Mouse (Mus musculus) embryonic facial prominence, embryonic 13.5 days (tissue): ENCODE measurements around the gene Tada3. TPM values are rescaled to one million over a fixed set of nuclear protein-coding genes. Genes with fewer than 3 reads are reported as not detected.
"Not testable (repeated sequence)": the region's sequence is repeated elsewhere in the genome, so short reads cannot be mapped to it uniquely, and the experiment has no call there.

Source experiments
- ATAC-seq: fragments of 200-750 bp; cut with Nextera tagmentation; 2 replicates; pipeline ENCODE4 v1.8.0; 2017; ENCODE audit warnings: low read depth; ENCODE audit not compliant: insufficient number of reproducible peaks, insufficient read depth, low FRiP score, low TSS enrichment
- H3K27ac ChIP-seq: fragments of 300-500 bp; sonication (generic); 2 replicates; pipeline ENCODE4 v1.5.1; 2015; ENCODE audit warnings: moderate library complexity, mild to moderate bottlenecking, inconsistent platforms
- H3K27me3 ChIP-seq: fragments of 300-500 bp; sonication (generic); 2 replicates; pipeline ENCODE4 v1.6.1; 2015; ENCODE audit warnings: mild to moderate bottlenecking, inconsistent platforms
- H3K36me3 ChIP-seq: fragments of 300-500 bp; sonication (generic); 2 replicates; pipeline ENCODE4 v1.6.1; 2015; ENCODE audit warnings: mild to moderate bottlenecking, inconsistent platforms
- H3K4me1 ChIP-seq: fragments of 300-500 bp; sonication (generic); 2 replicates; pipeline ENCODE4 v1.6.1; 2015; ENCODE audit warnings: inconsistent platforms
- H3K4me2 ChIP-seq: fragments of 300-500 bp; sonication (generic); 2 replicates; pipeline ENCODE4 v1.6.1; 2015; ENCODE audit warnings: moderate library complexity, mild to moderate bottlenecking, inconsistent platforms
- H3K4me3 ChIP-seq: fragments of 300-500 bp; sonication (generic); 2 replicates; pipeline ENCODE4 v1.5.1; 2015; ENCODE audit warnings: mild to moderate bottlenecking, inconsistent platforms
- H3K9ac ChIP-seq: fragments of 300-500 bp; sonication (generic); 2 replicates; pipeline ENCODE4 v1.6.1; 2015; ENCODE audit warnings: mild to moderate bottlenecking, inconsistent platforms
- H3K9me3 ChIP-seq: fragments of 300-500 bp; sonication (generic); 2 replicates; pipeline ENCODE4 v1.6.1; 2016; ENCODE audit warnings: inconsistent platforms
- WGBS: fragments of 180-500 bp; shearing (Covaris S2); methylation state at CpG from one replicate; pipeline ENCODE4 v1.1.7; 2015; ENCODE audit warnings: mixed read lengths; 5-methylcytosine and 5-hydroxymethylcytosine counted together
- microRNA-seq: library from miRNA; unstranded; fragments of <30 nt; microRNA quantifications from one replicate; pipeline ENCODE4, GENCODE M21; 2016
- polyA plus RNA-seq: library from polyadenylated mRNA; unstranded; fragments of >200 nt; fragmentation: Nextera tagmentation; extraction: Ambion mirVana; gene quantifications from 2 replicates; pipeline ENCODE4 v1.2.1, GENCODE M21; 2015

Gene Tada3
- polyA plus RNA-seq, 1 experiment from 2014 or later, result 51.9 TPM

DNA sequence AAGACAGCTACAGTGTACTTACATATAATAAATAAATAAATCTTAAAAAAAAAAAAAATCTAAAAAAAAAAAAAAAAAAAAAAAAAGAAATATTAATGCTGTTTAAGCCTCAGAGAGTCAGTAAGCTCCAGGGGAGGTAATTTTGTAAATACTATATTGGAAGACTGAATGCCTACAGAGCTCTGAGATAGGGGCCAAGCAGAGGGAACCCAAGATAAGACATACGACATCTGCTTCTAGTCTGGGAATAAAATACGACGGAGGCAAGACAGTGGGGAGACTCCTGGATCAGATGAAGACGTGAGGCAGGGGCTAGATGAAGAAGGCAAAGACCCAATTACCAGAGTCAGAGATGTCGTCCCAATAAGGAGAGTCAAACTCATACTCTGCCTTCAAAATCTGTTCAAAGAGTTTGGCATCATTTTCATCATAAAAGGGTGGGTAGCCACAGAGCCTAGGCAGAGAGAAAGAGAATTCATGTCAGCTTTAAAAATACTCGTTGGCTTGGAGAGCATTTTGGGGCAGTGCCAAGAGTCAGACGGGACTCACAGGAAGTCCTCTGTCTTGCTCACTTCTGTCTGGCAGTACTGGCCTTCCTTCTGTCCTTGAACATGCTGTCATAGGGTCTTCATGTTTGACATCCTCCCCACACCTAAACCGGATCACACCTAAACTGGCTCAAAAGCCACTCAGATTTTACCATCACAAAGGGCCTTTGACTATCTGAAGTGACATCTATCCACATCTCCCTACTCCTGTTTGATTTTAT is 40.6 kb downstream of the Tada3 start:
- H3K4me3 ChIP-seq, result no peak overlapping the region
- no peak overlapping the region for H3K27ac ChIP-seq
- ATAC-seq, result no peak
- no peaks in the 10 kb centered on the region for H3K9me3 ChIP-seq
- no peaks in the 10 kb centered on the region for H3K27me3 ChIP-seq
- 72% methylated on average over 8 of the region's 8 CpGs for WGBS
- H3K9ac ChIP-seq, result no peak overlapping the region
- H3K4me2 ChIP-seq, result no peak overlapping the region
- H3K36me3 ChIP-seq, result peaks cover 75% of the 10 kb centered on the region
- H3K4me1 ChIP-seq, result peaks cover 5% of the 10 kb centered on the region; the same call in 1 of the 2 replicates

DNA sequence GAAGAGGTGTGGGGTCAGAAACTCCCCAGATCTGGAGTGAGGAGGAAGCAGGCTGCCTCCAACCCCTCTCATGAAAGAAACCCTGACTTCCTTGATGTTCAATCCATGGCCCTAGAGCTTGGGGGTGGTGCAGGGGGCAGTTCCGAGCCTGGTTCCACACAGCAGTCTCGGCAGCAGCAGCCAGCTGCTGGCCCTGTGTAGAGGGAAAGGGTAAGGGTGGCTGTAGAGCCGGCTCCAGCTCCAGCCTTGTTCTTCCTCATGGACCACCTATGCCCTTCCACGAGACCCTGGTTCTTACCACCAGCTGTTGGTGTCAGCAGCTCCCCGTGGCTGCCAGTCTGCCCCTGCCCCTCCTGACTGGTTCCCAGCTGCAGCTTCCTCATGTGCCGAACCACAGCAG is 43.5 kb downstream of the Tada3 start:
- Histone ChIP-seq H3K9me3 (no peaks in the 10 kb centered on the region), H3K4me1 (no peaks in the 10 kb centered on the region; the same call in 1 of the 2 replicates), H3K27ac (no peak overlapping the region), H3K9ac (0 out of 2 replicates have a peak overlapping the region, but pooled peaks have one; percentile 4), H3K4me2 (no peak overlapping the region), H3K27me3 (no peaks in the 10 kb centered on the region), H3K36me3 (peaks cover 81% of the 10 kb centered on the region), H3K4me3 (no peak overlapping the region)
- 83% methylated on average over 6 of the region's 6 CpGs for WGBS
- no peak for ATAC-seq

DNA sequence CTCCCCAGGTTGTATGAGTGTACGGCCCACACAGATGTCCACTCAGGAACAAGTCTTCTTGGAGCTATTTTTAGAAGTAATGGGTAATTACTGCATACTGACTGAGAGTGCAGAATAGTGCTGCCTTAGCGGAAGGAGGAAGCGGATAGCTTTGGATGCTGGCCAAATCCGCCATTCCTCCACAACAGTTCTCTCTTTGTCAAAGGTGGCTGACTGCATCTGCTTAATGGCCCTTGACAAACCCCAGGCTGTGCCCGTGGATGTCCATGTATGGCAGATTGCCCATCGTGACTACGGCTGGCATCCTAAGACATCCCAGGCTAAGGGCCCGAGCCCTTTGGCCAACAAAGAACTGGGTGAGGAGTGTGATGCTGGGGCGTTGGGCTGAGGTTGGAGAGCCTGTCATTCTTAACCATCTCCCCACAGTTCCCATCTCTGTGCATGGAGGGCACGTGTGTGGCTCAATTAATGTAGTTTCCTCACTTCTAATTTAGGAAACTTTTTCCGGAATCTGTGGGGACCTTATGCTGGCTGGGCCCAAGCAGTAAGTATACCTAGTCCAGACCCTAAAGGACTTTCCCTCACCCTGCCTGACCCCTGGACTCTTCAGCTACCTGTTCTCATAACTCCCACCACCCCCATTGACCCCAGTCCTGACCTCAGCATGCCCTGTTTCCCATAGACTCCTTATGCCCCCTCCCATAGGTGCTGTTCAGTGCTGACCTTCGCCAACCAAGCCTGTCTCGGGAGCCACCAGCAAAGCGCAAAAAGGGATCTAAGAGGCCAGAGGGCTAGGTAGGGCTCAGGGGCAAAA is 44.3 kb downstream of the Tada3 start:
- peaks cover 76% of the 10 kb centered on the region for H3K36me3 ChIP-seq
- no peak for ATAC-seq

DNA sequence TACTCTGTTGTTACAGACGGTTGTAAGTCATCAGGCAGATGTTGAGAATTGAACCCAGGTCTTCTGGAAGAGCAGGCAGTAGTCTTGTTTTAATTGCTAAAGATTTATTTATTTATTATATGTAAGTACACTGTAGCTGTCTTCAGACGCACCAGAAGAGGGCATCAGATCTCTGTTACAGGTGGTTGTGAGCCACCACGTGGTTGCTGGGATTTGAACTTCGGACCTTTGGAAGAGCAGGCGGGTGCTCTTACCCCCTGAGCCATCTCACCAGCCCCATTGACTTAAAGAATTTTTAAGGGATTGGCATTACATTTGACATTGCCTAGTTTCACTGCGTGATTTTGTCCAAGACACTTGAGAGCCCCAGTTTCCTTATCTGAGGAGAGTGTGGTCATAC is 44.9 kb downstream of the Tada3 start:
- ATAC-seq, result not testable (repeated sequence)
- 79% methylated on average over 6 of the region's 6 CpGs for WGBS

More for the DNA sequence above, 44.3 kb downstream of the Tada3 start:
- Histone ChIP-seq H3K9ac (no peak overlapping the region), H3K27ac (no peak overlapping the region), H3K4me3 (no peak overlapping the region), H3K27me3 (no peaks in the 10 kb centered on the region), H3K9me3 (no peaks in the 10 kb centered on the region), H3K4me2 (no peak overlapping the region), H3K4me1 (no peaks in the 10 kb centered on the region; the same call in 1 of the 2 replicates)
- WGBS, result 81% methylated on average over 14 of the region's 14 CpGs

DNA sequence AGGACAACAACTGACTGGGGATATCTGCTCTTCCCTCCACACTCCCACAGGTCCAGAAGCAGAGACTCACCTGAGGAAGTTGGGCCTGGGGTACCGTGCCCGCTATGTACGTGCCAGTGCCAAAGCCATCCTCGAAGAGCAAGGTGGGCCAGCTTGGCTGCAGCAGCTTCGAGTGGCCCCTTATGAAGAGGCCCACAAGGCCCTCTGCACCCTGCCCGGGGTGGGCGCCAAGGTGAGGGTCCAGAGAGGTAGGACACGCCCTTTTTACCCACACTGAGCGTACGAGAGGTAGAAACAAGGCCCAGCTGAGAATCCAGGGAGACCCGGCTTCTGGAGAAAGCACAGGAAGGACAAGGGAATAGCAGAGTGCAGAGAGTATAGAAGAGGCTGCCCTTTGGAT is 46.0 kb downstream of the Tada3 start:
- no peaks in the 10 kb centered on the region for H3K9me3 ChIP-seq
- no peak overlapping the region for H3K4me2 ChIP-seq
- ATAC-seq, result no peak
- no peak overlapping the region for H3K4me3 ChIP-seq
- H3K27ac ChIP-seq, result no peak overlapping the region
- no peaks in the 10 kb centered on the region; the same call in 1 of the 2 replicates for H3K4me1 ChIP-seq
- WGBS, result 90% methylated on average over 11 of the region's 11 CpGs
- H3K36me3 ChIP-seq, result peaks cover 61% of the 10 kb centered on the region
- H3K27me3 ChIP-seq, result no peaks in the 10 kb centered on the region
- H3K9ac ChIP-seq, result no peak overlapping the region

More for the DNA sequence above, 44.9 kb downstream of the Tada3 start:
- H3K4me2 ChIP-seq, H3K4me3 ChIP-seq, H3K9me3 ChIP-seq, H3K4me1 ChIP-seq, H3K27ac ChIP-seq, H3K9ac ChIP-seq, H3K27me3 ChIP-seq: not testable (repeated sequence)
- H3K36me3 ChIP-seq, result peaks cover 70% of the 10 kb centered on the region

DNA sequence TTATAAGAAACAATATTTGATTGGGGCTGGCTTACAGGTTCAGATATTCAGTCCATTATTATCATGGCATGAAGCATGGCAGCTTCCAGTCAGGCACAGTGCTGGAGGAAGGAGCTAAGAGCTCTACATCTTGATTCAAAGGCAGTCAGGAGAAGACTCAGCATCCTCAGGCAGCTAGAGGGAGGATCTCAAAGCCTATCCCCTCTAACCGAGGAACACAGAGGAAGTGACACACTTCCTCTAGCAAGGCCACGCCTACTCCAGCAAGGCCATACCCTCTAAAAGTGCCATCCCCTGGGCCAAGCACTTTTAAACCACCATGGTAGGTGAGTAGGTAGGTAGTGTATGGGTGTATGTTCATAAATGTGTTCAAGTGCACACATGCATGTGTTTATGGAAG is 47.1 kb downstream of the Tada3 start:
- 54% methylated on average over 2 of the region's 2 CpGs for WGBS
- no peak overlapping the region for H3K9ac ChIP-seq

DNA sequence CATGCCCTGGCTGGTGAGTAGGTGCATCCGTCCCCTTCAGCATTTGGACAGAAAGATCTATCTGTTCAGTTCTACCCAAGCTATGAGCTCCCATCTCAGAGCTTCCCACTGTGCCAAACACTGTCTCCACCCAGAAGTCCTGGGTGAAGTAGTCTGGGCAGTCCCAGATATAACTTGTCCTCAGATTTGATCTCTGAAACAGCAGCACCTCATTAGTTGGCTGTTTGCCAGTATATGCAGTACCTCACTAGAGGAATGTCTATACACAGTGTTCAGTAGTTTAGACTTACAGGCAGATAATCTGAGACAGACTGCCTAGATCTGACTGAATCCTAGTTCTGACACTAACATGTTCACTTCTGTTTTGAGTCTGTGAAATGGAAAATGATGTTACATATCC is 48.3 kb downstream of the Tada3 start:
- Histone ChIP-seq H3K4me2 (no peak overlapping the region), H3K27me3 (no peaks in the 10 kb centered on the region), H3K4me3 (no peak overlapping the region), H3K9ac (no peak overlapping the region), H3K9me3 (no peaks in the 10 kb centered on the region), H3K4me1 (peaks cover 9% of the 10 kb centered on the region), H3K27ac (no peak overlapping the region), H3K36me3 (peaks cover 50% of the 10 kb centered on the region)
- 83% methylated on average over 1 of the region's 1 CpGs for WGBS
- no peak for ATAC-seq

More for the DNA sequence above, 47.1 kb downstream of the Tada3 start:
- Histone ChIP-seq H3K27ac (no peak overlapping the region), H3K4me2 (no peak overlapping the region), H3K9me3 (no peaks in the 10 kb centered on the region), H3K4me1 (peaks cover 7% of the 10 kb centered on the region), H3K27me3 (no peaks in the 10 kb centered on the region), H3K36me3 (peaks cover 52% of the 10 kb centered on the region), H3K4me3 (no peak overlapping the region)
- ATAC-seq, result no peak

DNA sequence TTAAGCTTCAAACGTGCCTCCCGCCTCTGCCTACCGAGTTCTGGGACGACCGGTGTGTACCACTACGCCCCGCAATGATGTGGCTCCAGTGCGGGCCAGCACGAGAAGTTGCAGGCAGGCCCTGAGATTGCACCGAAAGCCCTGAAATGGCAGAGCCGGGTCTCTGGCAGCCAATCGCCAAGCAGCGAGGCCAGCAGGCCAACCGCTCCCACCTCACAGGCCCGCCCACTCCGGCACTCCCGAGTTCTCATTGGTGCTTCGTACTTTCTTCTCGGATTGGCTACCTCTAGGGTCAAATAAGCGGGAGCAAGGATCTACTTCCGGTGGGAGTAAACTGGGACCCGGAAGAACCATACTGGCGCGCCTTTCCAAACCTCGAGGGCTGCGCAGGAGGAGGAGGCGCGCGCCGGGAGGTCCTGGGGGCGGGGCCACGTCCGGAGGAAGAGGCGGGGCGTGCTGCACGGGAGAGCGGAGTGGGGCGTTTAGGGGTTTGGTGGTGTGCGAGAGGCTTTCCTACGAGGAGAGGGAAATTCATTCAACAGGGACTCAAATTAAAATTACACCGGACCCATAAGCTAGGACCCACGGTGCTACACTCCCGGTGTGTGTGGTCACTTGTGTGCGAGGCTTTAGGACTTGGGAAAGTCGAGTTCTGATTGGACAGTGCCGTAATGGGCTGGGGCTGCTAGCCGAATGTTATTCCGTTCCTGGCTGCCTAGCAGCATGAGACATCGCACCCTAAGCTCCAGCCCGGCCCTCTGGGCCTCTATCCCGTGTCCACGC is 51.0 kb downstream of the Tada3 start, which contains the start of gene Ogg1:
Gene Ogg1 (plus strand): TSS at position 440 of the 783 bp plus-strand sequence.
- under 1% methylated on average over 52 of the region's 52 CpGs for WGBS
- H3K4me3 ChIP-seq, result peak within 1 kb of the TSS; percentile 66
- peak within 1 kb of the TSS; percentile 93 for H3K4me2 ChIP-seq
- H3K4me1 ChIP-seq, result peaks cover 9% of the 10 kb centered on the region
- H3K27me3 ChIP-seq, result no peaks in the 10 kb centered on the region
- H3K27ac ChIP-seq, result peak within 1 kb of the TSS; percentile 94
- peak; percentile 98 for ATAC-seq
- peak within 1 kb of the TSS; percentile 85 for H3K9ac ChIP-seq
- peaks cover 58% of the 10 kb centered on the region for H3K36me3 ChIP-seq
- H3K9me3 ChIP-seq, result no peaks in the 10 kb centered on the region

Small RNAs within 50 kb of the gene (microRNA-seq; reads per million reads assigned to microRNA genes)
- gene Gm24387, result not detected

Other genes starting within 250 kb of the Tada3 start
- gene Lhfpl4, start 182.5 kb downstream of the Tada3 start, polyA plus RNA-seq, result 1.8 and 2.5 TPM in 2 replicates
- gene Mtmr14, start 140.0 kb downstream of the Tada3 start, polyA plus RNA-seq, result 31.6 and 37.2 TPM in 2 replicates
- 0.06 and 0.37 TPM in 2 replicates for gene Cpne9, start 95.6 kb downstream of the Tada3 start, polyA plus RNA-seq
- gene Brpf1, start 70.7 kb downstream of the Tada3 start, polyA plus RNA-seq, result 19.1 and 20.4 TPM in 2 replicates
- gene Ogg1, start 50.9 kb downstream of the Tada3 start, polyA plus RNA-seq, result 13.6 and 13.9 TPM in 2 replicates
- 95.2 and 97.8 TPM in 2 replicates for gene Camk1, start 33.9 kb downstream of the Tada3 start, polyA plus RNA-seq
- gene Arpc4, start 232 bp upstream of the Tada3 start, polyA plus RNA-seq, result 357 and 384 TPM in 2 replicates
- gene Ttll3, start 11.4 kb upstream of the Tada3 start, polyA plus RNA-seq, result 4.3 and 5.3 TPM in 2 replicates
- gene Rpusd3, start 41.5 kb upstream of the Tada3 start, polyA plus RNA-seq, result 25.3 and 32.1 TPM in 2 replicates
- not detected in 2 replicates for gene Cidec, start 57.9 kb upstream of the Tada3 start, polyA plus RNA-seq
- gene Jagn1, start 64.7 kb upstream of the Tada3 start, polyA plus RNA-seq, result 82.7 and 93.2 TPM in 2 replicates
- gene Il17re, start 80.6 kb upstream of the Tada3 start, polyA plus RNA-seq, result 9.1 and 9.2 TPM in 2 replicates
- 7.0 and 7.9 TPM in 2 replicates for gene Il17rc, start 93.5 kb upstream of the Tada3 start, polyA plus RNA-seq
- 13.9 and 14.6 TPM in 2 replicates for gene Creld1, start 105.4 kb upstream of the Tada3 start, polyA plus RNA-seq
- 2.3 and 2.6 TPM in 2 replicates for gene Prrt3, start 124.0 kb upstream of the Tada3 start, polyA plus RNA-seq
- 95.2 and 96.1 TPM in 2 replicates for gene Emc3, start 153.8 kb upstream of the Tada3 start, polyA plus RNA-seq
- 13.6 and 14.4 TPM in 2 replicates for gene Fancd2, start 153.8 kb upstream of the Tada3 start, polyA plus RNA-seq
- not detected in 2 replicates for gene Fancd2os, start 222.8 kb upstream of the Tada3 start, polyA plus RNA-seq
- 233 and 240 TPM in 2 replicates for gene Brk1, start 226.9 kb upstream of the Tada3 start, polyA plus RNA-seq
- gene Vhl, start 246.1 kb upstream of the Tada3 start, polyA plus RNA-seq, result 48.0 and 50.0 TPM in 2 replicates